Mouse (Mus musculus) ES-Bruce4 (cell line): ENCODE data around the gene Ykt6. TPM values are rescaled to one million over a fixed set of nuclear protein-coding genes. Genes with fewer than 3 reads are reported as not detected.
"Not testable (repeated sequence)": the region's sequence is repeated elsewhere in the genome, so short reads cannot be mapped to it uniquely, and the experiment has no call there.

ENCODE experiments used
- H3K27ac ChIP-seq: 2 replicates; pipeline ENCODE4 v1.5.1; 2012; ENCODE audit warnings: low read length, inconsistent platforms; ENCODE audit not compliant: insufficient read depth
- H3K27me3 ChIP-seq: 2 replicates; pipeline ENCODE4 v1.6.1; 2012; ENCODE audit warnings: mild to moderate bottlenecking, low read length, inconsistent platforms; ENCODE audit not compliant: control insufficient read depth, poor library complexity, insufficient read depth, severe bottlenecking
- H3K36me3 ChIP-seq: 2 replicates; pipeline ENCODE4 v1.6.1; 2012; ENCODE audit warnings: inconsistent platforms, mild to moderate bottlenecking, low read length, moderate library complexity; ENCODE audit not compliant: control insufficient read depth, poor library complexity, insufficient read depth, severe bottlenecking
- H3K4me1 ChIP-seq: one replicate; pipeline ENCODE4 v1.8.1; 2011; ENCODE audit warnings: low read length; ENCODE audit not compliant: control insufficient read depth, insufficient read depth
- H3K4me3 ChIP-seq: 2 replicates; pipeline ENCODE4 v1.5.1; 2011; ENCODE audit warnings: low read depth, mild to moderate bottlenecking, low read length
- H3K9ac ChIP-seq: 2 replicates; pipeline ENCODE4 v1.6.1; 2012; ENCODE audit warnings: low read depth, mild to moderate bottlenecking, inconsistent platforms; ENCODE audit not compliant: poor library complexity, severe bottlenecking
- H3K9me3 ChIP-seq: replicated peaks from 2 replicates; pipeline ENCODE4 v1.6.1; 2012; ENCODE audit warnings: mild to moderate bottlenecking, low read length, inconsistent platforms; ENCODE audit not compliant: control insufficient read depth, poor library complexity, insufficient read depth, severe bottlenecking
- CTCF ChIP-seq: IDR thresholded peaks from one replicate; pipeline ENCODE4 v1.8.1; 2011; ENCODE audit warnings: low read depth, low read length
- EP300 ChIP-seq: IDR thresholded peaks from 2 replicates; pipeline ENCODE4 v1.6.1; 2011; ENCODE audit warnings: low read depth, low read length; ENCODE audit not compliant: insufficient read depth
- POLR2A ChIP-seq: IDR thresholded peaks from one replicate; pipeline ENCODE4 v1.8.1; 2011; ENCODE audit warnings: low read length; ENCODE audit not compliant: insufficient read depth
- polyA plus RNA-seq: library from polyadenylated mRNA; stranded (reverse); fragments of >200 nt; gene quantifications from 2 replicates; pipeline ENCODE4 v1.2.4, GENCODE M21; 2011; ENCODE audit warnings: low read depth; ENCODE audit not compliant: missing spikeins, insufficient read depth, insufficient read length

The Ykt6 gene
- polyA plus RNA-seq, 1 experiment, result 60.3 TPM

GRCm38 (mm10) chr11:5920323-5920960 lies 35.1 kb upstream of the Ykt6 start:
- Histone ChIP-seq H3K9me3 (no peaks in the 10 kb centered on the region), H3K27me3 (no peaks in the 10 kb centered on the region), H3K27ac (no peak overlapping the region), H3K4me3 (0 out of 2 replicates have a peak overlapping the region, but pooled peaks have one; percentile 15), H3K36me3 (no peaks in the 10 kb centered on the region), H3K4me1 (no peaks in the 10 kb centered on the region), H3K9ac (no peak overlapping the region)
- no peak for TF ChIP-seq POLR2A
- TF ChIP-seq EP300, result no peak
- TF ChIP-seq CTCF, result no peak

GRCm38 (mm10) chr11:5924699-5925098 lies 30.8 kb upstream of the Ykt6 start:
- no peaks in the 10 kb centered on the region for H3K4me1 ChIP-seq
- TF ChIP-seq CTCF (no peak), POLR2A (no peak)
- no peak overlapping the region for H3K9ac ChIP-seq
- H3K27me3 ChIP-seq, result no peaks in the 10 kb centered on the region
- no peak overlapping the region for H3K27ac ChIP-seq
- no peak overlapping the region for H3K4me3 ChIP-seq
- H3K9me3 ChIP-seq, result no peaks in the 10 kb centered on the region; the same call in 1 of the 2 replicates
- no peaks in the 10 kb centered on the region for H3K36me3 ChIP-seq

GRCm38 (mm10) chr11:5926696-5927220 lies 28.7 kb upstream of the Ykt6 start:
- peaks cover 8% of the 10 kb centered on the region; the same call in 1 of the 2 replicates for H3K9me3 ChIP-seq
- no peaks in the 10 kb centered on the region for H3K36me3 ChIP-seq
- no peak overlapping the region for H3K27ac ChIP-seq
- H3K9ac ChIP-seq, result no peak overlapping the region
- no peaks in the 10 kb centered on the region for H3K4me1 ChIP-seq
- H3K4me3 ChIP-seq, result no peak overlapping the region
- no peaks in the 10 kb centered on the region for H3K27me3 ChIP-seq
- TF ChIP-seq POLR2A, result no peak
- no peak for TF ChIP-seq EP300
- TF ChIP-seq CTCF, result no peak

GRCm38 (mm10) chr11:5930578-5930977 lies 24.9 kb upstream of the Ykt6 start:
- TF ChIP-seq POLR2A (no peak), EP300 (no peak), CTCF (no peak)
- H3K4me3 ChIP-seq, result no peak overlapping the region
- H3K36me3 ChIP-seq, result no peaks in the 10 kb centered on the region
- H3K4me1 ChIP-seq, result no peaks in the 10 kb centered on the region
- no peaks in the 10 kb centered on the region for H3K27me3 ChIP-seq
- H3K9ac ChIP-seq, result no peak overlapping the region
- peaks cover 31% of the 10 kb centered on the region for H3K9me3 ChIP-seq
- no peak overlapping the region for H3K27ac ChIP-seq

GRCm38 (mm10) chr11:5931947-5932346 lies 23.5 kb upstream of the Ykt6 start:
- H3K36me3 ChIP-seq, H3K27ac ChIP-seq, H3K27me3 ChIP-seq, H3K4me3 ChIP-seq, H3K4me1 ChIP-seq, H3K9ac ChIP-seq: not testable (repeated sequence)
- H3K9me3 ChIP-seq, result peaks cover 31% of the 10 kb centered on the region

- not testable (repeated sequence) for H3K9ac ChIP-seq, H3K27ac ChIP-seq, H3K4me1 ChIP-seq, H3K27me3 ChIP-seq, H3K36me3 ChIP-seq, H3K4me3 ChIP-seq
- peaks cover 31% of the 10 kb centered on the region for H3K9me3 ChIP-seq
These were observed 21.0 kb upstream of the Ykt6 start for GRCm38 (mm10) chr11:5934531-5934930.

- no peaks in the 10 kb centered on the region for H3K9me3 ChIP-seq
- no peak overlapping the region for H3K9ac ChIP-seq
- peaks cover 8% of the 10 kb centered on the region for H3K4me1 ChIP-seq
- H3K27ac ChIP-seq, result peak overlapping the region; percentile 86
- no peaks in the 10 kb centered on the region for H3K36me3 ChIP-seq
- TF ChIP-seq POLR2A, result no peak
- TF ChIP-seq EP300, result peak; percentile 94
- no peak for TF ChIP-seq CTCF
- no peak overlapping the region for H3K4me3 ChIP-seq
- H3K27me3 ChIP-seq, result no peaks in the 10 kb centered on the region
These were observed 12.5 kb upstream of the Ykt6 start for GRCm38 (mm10) chr11:5942966-5943365.
